Mouse (Mus musculus): ENCODE data around the gene Unc5b. TPM values are rescaled to one million over a fixed set of nuclear protein-coding genes. Genes with fewer than 3 reads are reported as not detected.

Gene Unc5b
- polyA plus RNA-seq, 1 experiment from 2014 or later, result 6.0 TPM

DNA sequence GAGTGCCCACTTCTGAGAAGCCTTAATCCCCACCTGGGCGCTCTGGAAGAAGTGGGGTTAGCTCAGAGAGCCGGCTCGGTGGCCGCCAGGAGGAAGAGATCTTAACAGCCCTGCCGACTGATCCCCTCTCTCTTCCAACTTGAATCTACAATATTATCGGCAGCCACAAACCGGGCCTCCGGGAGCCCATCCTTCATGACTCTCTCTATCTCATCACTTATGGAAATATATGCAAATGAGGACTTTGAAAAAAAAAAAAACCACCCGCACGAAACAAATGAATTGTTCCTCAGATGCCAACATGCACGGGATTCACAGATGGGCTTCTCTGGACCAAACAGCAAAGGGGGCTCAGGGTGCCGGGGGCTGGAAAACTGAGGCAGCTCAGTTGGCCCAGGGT is 109.7 kb downstream of the Unc5b start:
- WGBS, result 64% methylated on average over 12 of the region's 12 CpGs
- Histone ChIP-seq H3K4me1 (0 out of 2 replicates have a peak, but pooled peaks cover 3% of the 10 kb centered on the region), H3K27ac (replicated peaks) (no peak overlapping the region), H3K9me3 (no peaks in the 10 kb centered on the region), H3K4me3 (no peak overlapping the region), H3K36me3 (replicated peaks) (peaks cover 11% of the 10 kb centered on the region; the same call in 1 of the 2 replicates), H3K27me3 (replicated peaks; ENCODE audit: low read depth, poor library complexity, severe bottlenecking) (0 out of 2 replicates have a peak, but pooled peaks cover 4% of the 10 kb centered on the region)
- DNase-seq (ENCODE audit: low spot score), result no peak

DNA sequence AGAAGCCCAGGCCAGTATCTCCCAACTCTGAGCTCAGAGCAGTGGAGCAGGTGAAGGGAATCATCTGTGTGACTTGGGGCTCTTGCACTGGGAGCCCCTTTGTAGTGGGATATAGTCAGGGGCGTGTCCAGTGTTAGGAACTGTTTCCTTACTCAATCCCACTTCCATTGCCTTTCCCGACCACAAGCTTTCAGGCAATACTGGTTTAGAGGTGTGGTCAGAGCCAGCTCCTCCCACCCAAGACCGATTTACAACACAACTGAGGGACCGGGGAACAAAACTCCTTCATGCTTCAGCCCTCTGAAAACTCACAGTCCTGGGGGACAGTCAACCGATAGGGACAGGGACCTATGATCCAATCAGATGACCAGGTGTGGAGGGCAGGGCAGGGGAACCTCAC is 110.9 kb downstream of the Unc5b start:
- Histone ChIP-seq H3K27ac (replicated peaks) (no peak overlapping the region), H3K4me1 (0 out of 2 replicates have a peak, but pooled peaks cover under 1% of the 10 kb centered on the region), H3K4me3 (no peak overlapping the region), H3K27me3 (replicated peaks; ENCODE audit: low read depth, poor library complexity, severe bottlenecking) (0 out of 2 replicates have a peak, but pooled peaks cover 4% of the 10 kb centered on the region), H3K36me3 (replicated peaks) (peaks cover 22% of the 10 kb centered on the region), H3K9me3 (no peaks in the 10 kb centered on the region)
- DNase-seq (ENCODE audit: low spot score), result no peak
- 83% methylated on average over 5 of the region's 5 CpGs for WGBS

DNA sequence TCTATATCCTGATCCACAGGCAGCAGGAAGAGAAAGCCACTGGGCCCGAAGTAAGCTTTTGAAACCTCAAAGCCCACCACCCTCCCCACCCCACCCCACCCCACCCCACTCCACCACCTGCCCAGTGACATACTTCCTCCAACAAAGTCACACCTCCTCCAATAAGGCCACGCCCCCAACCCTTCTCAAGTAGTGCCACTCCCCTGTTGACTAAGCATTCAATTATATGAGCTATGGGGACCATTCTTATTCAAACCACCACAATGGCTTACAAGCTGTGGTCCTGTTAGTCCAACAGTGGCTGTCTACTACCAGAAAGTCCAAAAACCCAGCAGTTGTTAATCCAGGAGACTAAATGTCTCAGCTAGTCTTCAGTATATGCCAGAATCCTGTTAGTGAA is 112.9 kb downstream of the Unc5b start:
- H3K4me1 ChIP-seq, result no peaks in the 10 kb centered on the region
- H3K4me3 ChIP-seq, result no peak overlapping the region
- no peak overlapping the region for H3K27ac ChIP-seq (replicated peaks)
- WGBS, result 81% methylated on average over 2 of the region's 2 CpGs
- peaks cover 37% of the 10 kb centered on the region for H3K36me3 ChIP-seq (replicated peaks)
- peaks cover 10% of the 10 kb centered on the region; the same call in 1 of the 2 replicates for H3K9me3 ChIP-seq
- 0 out of 2 replicates have a peak, but pooled peaks cover 4% of the 10 kb centered on the region for H3K27me3 ChIP-seq (replicated peaks; ENCODE audit: low read depth, poor library complexity, severe bottlenecking)
- DNase-seq (ENCODE audit: low spot score), result no peak

DNA sequence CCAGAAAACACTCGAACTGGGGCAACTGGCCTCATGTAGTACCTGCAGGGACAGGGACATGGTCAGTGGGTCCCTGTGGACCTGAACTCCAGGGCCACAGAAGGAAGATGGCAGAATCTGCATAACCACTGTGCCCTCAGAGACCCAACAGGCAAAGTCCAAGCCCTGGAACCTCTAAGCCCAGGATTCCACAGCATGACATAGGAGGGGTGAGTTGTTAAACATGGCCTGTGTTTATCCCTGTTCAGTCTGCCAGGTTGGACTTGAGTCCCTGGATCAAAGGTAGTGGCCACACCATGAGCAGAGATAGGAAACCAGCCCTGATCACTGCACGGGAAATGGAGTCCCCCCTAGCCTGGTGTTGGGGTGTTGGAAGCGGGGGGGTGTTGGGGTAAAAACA is 114.9 kb downstream of the Unc5b start:
- WGBS, result 93% methylated on average over 3 of the region's 3 CpGs
- Histone ChIP-seq H3K9me3 (peaks cover 14% of the 10 kb centered on the region; the same call in 1 of the 2 replicates), H3K27me3 (replicated peaks; ENCODE audit: low read depth, poor library complexity, severe bottlenecking) (0 out of 2 replicates have a peak, but pooled peaks cover 4% of the 10 kb centered on the region), H3K36me3 (replicated peaks) (peaks cover 37% of the 10 kb centered on the region), H3K4me1 (no peaks in the 10 kb centered on the region), H3K27ac (replicated peaks) (no peak overlapping the region), H3K4me3 (no peak overlapping the region)
- DNase-seq (ENCODE audit: low spot score), result no peak

Other genes starting within 250 kb of the Unc5b start
- 0.29 and 0.35 TPM in 2 replicates for gene Cdh23, start 135.1 kb downstream of the Unc5b start, polyA plus RNA-seq (2016; fragmentation: Nextera tagmentation; extraction: Ambion mirVana)
- 9.4 and 12.7 TPM in 2 replicates for gene Slc29a3, start 78.8 kb downstream of the Unc5b start, polyA plus RNA-seq (2016; fragmentation: Nextera tagmentation; extraction: Ambion mirVana)